Mouse (Mus musculus): ENCODE results near the gene Sapcd1. TPM values are rescaled to one million over a fixed set of nuclear protein-coding genes. Genes with fewer than 3 reads are reported as not detected.

Gene Sapcd1
- polyA plus RNA-seq, 1 experiment from 2014 or later, result 7.7 TPM

- H3K4me1 ChIP-seq, result peaks cover 85% of the 10 kb centered on the region
Measured at GRCm38 (mm10) chr17:35049561-35050016, 21.8 kb upstream of the Sapcd1 start, which contains the start of gene Clic1. TSS of gene Clic1 (plus strand) at chr17:35049966.

GRCm38 (mm10) chr17:35048932-35049440 lies 21.2 kb upstream of the Sapcd1 start:
- Histone ChIP-seq H3K4me1 (peaks cover 91% of the 10 kb centered on the region), H3K4me3 (peak overlapping the region; percentile 70), H3K36me3 (peaks cover 18% of the 10 kb centered on the region), H3K9me3 (replicated peaks) (no peaks in the 10 kb centered on the region; the same call in 1 of the 2 replicates), H3K27ac (replicated peaks) (peak overlapping the region; percentile 97), H3K27me3 (ENCODE audit: low read depth, poor library complexity, severe bottlenecking) (0 out of 2 replicates have a peak, but pooled peaks cover 4% of the 10 kb centered on the region)
- 63% methylated on average over 5 of the region's 5 CpGs for WGBS
- no peak for DNase-seq (ENCODE audit: low spot score)

More at GRCm38 (mm10) chr17:35049561-35050016, 21.8 kb upstream of the Sapcd1 start, which contains the start of gene Clic1:
- 0 out of 2 replicates have a peak, but pooled peaks cover 4% of the 10 kb centered on the region for H3K27me3 ChIP-seq (ENCODE audit: low read depth, poor library complexity, severe bottlenecking)
- 2% methylated on average over 11 of the region's 11 CpGs for WGBS
- no peaks in the 10 kb centered on the region; the same call in 1 of the 2 replicates for H3K9me3 ChIP-seq (replicated peaks)
- peak within 1 kb of the TSS; percentile 97 for H3K27ac ChIP-seq (replicated peaks)
- DNase-seq (ENCODE audit: low spot score), result peak; percentile 87
- H3K36me3 ChIP-seq, result peaks cover 24% of the 10 kb centered on the region
- peak within 1 kb of the TSS; percentile 70 for H3K4me3 ChIP-seq

GRCm38 (mm10) chr17:35048149-35048931 lies 20.5 kb upstream of the Sapcd1 start:
- H3K36me3 ChIP-seq, result peaks cover 12% of the 10 kb centered on the region
- H3K4me3 ChIP-seq, result peak overlapping the region; percentile 21; the same call in 1 of the 2 replicates
- H3K27me3 ChIP-seq (ENCODE audit: low read depth, poor library complexity, severe bottlenecking), result 0 out of 2 replicates have a peak, but pooled peaks cover 4% of the 10 kb centered on the region
- 38% methylated on average over 11 of the region's 11 CpGs for WGBS
- peak overlapping the region; percentile 97 for H3K27ac ChIP-seq (replicated peaks)
- no peaks in the 10 kb centered on the region for H3K9me3 ChIP-seq (replicated peaks)
- peaks cover 95% of the 10 kb centered on the region for H3K4me1 ChIP-seq
- DNase-seq (ENCODE audit: low spot score), result no peak

- 0 out of 2 replicates have a peak, but pooled peaks cover 4% of the 10 kb centered on the region for H3K27me3 ChIP-seq (ENCODE audit: low read depth, poor library complexity, severe bottlenecking)
- H3K27ac ChIP-seq (replicated peaks), result peak overlapping the region; percentile 97
- no peak for DNase-seq (ENCODE audit: low spot score)
- peaks cover 5% of the 10 kb centered on the region for H3K36me3 ChIP-seq
- peaks cover 91% of the 10 kb centered on the region for H3K4me1 ChIP-seq
- 63% methylated on average over 1 of the region's 1 CpGs for WGBS
- H3K9me3 ChIP-seq (replicated peaks), result no peaks in the 10 kb centered on the region
- H3K4me3 ChIP-seq, result 0 out of 2 replicates have a peak overlapping the region, but pooled peaks have one; percentile 21
Measured at GRCm38 (mm10) chr17:35047688-35048087, 19.9 kb upstream of the Sapcd1 start.

GRCm38 (mm10) chr17:35046681-35047455 lies 19.1 kb upstream of the Sapcd1 start, which contains the start of gene Msh5:
TSS of gene Msh5 (minus strand) at chr17:35046745.
- Histone ChIP-seq H3K4me3 (peak within 1 kb of the TSS; percentile 72), H3K27ac (replicated peaks) (peak within 1 kb of the TSS; percentile 97), H3K4me1 (peaks cover 83% of the 10 kb centered on the region), H3K36me3 (no peaks in the 10 kb centered on the region), H3K9me3 (replicated peaks) (no peaks in the 10 kb centered on the region), H3K27me3 (ENCODE audit: low read depth, poor library complexity, severe bottlenecking) (0 out of 2 replicates have a peak, but pooled peaks cover 4% of the 10 kb centered on the region)
- 2% methylated on average over 33 of the region's 33 CpGs for WGBS
- peak; percentile 100 for DNase-seq (ENCODE audit: low spot score)

- WGBS, result 5% methylated on average over 48 of the region's 48 CpGs
- Histone ChIP-seq H3K4me1 (peaks cover 75% of the 10 kb centered on the region), H3K36me3 (no peaks in the 10 kb centered on the region), H3K27me3 (ENCODE audit: low read depth, poor library complexity, severe bottlenecking) (0 out of 2 replicates have a peak, but pooled peaks cover 4% of the 10 kb centered on the region), H3K4me3 (peak overlapping the region; percentile 72), H3K27ac (replicated peaks) (peak overlapping the region; percentile 97), H3K9me3 (replicated peaks) (no peaks in the 10 kb centered on the region)
- no peak for DNase-seq (ENCODE audit: low spot score)
Measured at GRCm38 (mm10) chr17:35045807-35046680, 18.2 kb upstream of the Sapcd1 start.

GRCm38 (mm10) chr17:35044904-35045806 lies 17.3 kb upstream of the Sapcd1 start:
- peaks cover 66% of the 10 kb centered on the region for H3K4me1 ChIP-seq
- 90% methylated on average over 7 of the region's 7 CpGs for WGBS

GRCm38 (mm10) chr17:35043794-35044193 lies 16.0 kb upstream of the Sapcd1 start:
- no peaks in the 10 kb centered on the region for H3K36me3 ChIP-seq
- no peak for DNase-seq (ENCODE audit: low spot score)
- no peak overlapping the region for H3K4me3 ChIP-seq
- H3K9me3 ChIP-seq (replicated peaks), result no peaks in the 10 kb centered on the region
- H3K27me3 ChIP-seq (ENCODE audit: low read depth, poor library complexity, severe bottlenecking), result 0 out of 2 replicates have a peak, but pooled peaks cover 4% of the 10 kb centered on the region
- 91% methylated on average over 4 of the region's 4 CpGs for WGBS
- peaks cover 52% of the 10 kb centered on the region for H3K4me1 ChIP-seq
- no peak overlapping the region for H3K27ac ChIP-seq (replicated peaks)

More at GRCm38 (mm10) chr17:35044904-35045806, 17.3 kb upstream of the Sapcd1 start:
- Histone ChIP-seq H3K4me3 (peak overlapping the region; percentile 72), H3K36me3 (no peaks in the 10 kb centered on the region), H3K27me3 (ENCODE audit: low read depth, poor library complexity, severe bottlenecking) (0 out of 2 replicates have a peak, but pooled peaks cover 4% of the 10 kb centered on the region), H3K27ac (replicated peaks) (peak overlapping the region; percentile 97), H3K9me3 (replicated peaks) (no peaks in the 10 kb centered on the region)
- no peak for DNase-seq (ENCODE audit: low spot score)

- no peaks in the 10 kb centered on the region for H3K27me3 ChIP-seq (ENCODE audit: low read depth, poor library complexity, severe bottlenecking)
- H3K4me3 ChIP-seq, result no peak overlapping the region
- H3K4me1 ChIP-seq, result peaks cover 7% of the 10 kb centered on the region; the same call in 1 of the 2 replicates
- 91% methylated on average over 11 of the region's 11 CpGs for WGBS
- no peak for DNase-seq (ENCODE audit: low spot score)
- H3K9me3 ChIP-seq (replicated peaks), result no peaks in the 10 kb centered on the region
- H3K27ac ChIP-seq (replicated peaks), result no peak overlapping the region
- no peaks in the 10 kb centered on the region for H3K36me3 ChIP-seq
Measured at GRCm38 (mm10) chr17:35039121-35039873, 11.5 kb upstream of the Sapcd1 start.

GRCm38 (mm10) chr17:35034896-35035295 lies 7.1 kb upstream of the Sapcd1 start:
- Histone ChIP-seq H3K4me1 (peaks cover 12% of the 10 kb centered on the region), H3K9me3 (replicated peaks) (no peaks in the 10 kb centered on the region), H3K27me3 (ENCODE audit: low read depth, poor library complexity, severe bottlenecking) (no peaks in the 10 kb centered on the region), H3K4me3 (no peak overlapping the region), H3K36me3 (no peaks in the 10 kb centered on the region), H3K27ac (replicated peaks) (no peak overlapping the region)
- DNase-seq (ENCODE audit: low spot score), result no peak
- WGBS, result 86% methylated on average over 6 of the region's 6 CpGs

All from midbrain, embryonic 10.5 days (tissue).